Mouse (Mus musculus): ENCODE measurements around the gene Ace3.

The Ace3 gene

DNA sequence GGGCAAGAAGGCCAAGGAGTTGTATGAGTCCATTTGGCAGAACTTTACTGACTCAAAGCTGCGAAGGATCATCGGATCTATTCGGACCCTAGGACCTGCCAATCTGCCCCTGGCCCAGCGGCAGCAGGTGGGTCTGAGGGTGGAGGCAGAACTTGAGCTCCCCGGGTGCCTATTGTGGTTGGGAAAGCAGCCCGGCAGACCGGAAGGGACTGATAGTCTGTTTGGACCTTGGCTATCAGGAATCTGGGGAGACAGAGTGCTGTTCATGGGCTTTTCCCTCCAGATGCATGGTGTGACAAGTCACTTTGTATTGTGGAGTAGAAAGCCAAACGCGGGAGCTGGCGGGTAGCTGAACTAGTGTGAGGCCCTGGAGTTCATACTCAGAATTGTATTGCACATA lies 25.5 kb upstream of the Ace3 start:
- TF ChIP-seq NANOG (IDR thresholded peaks at IDR 0.05; ENCODE audit: borderline replicate concordance, low read length), result no peak
- no peak for TF ChIP-seq POU5F1 (IDR thresholded peaks at IDR 0.05; ENCODE audit: borderline replicate concordance, low read length)
- no peak for TF ChIP-seq CTCF (conservative IDR thresholded peaks at IDR 0.05; ENCODE audit: low read length)
- Histone ChIP-seq H3K4me1 (replicated peaks; ENCODE audit: low read depth, low read length) (peaks cover 32% of the 10 kb centered on the region), H3K9me3 (ENCODE audit: low read length) (no peaks in the 10 kb centered on the region), H3K36me3 (ENCODE audit: insufficient read depth, low read length) (no peaks in the 10 kb centered on the region), H3K27me3 (ENCODE audit: insufficient read depth, low read length) (peaks cover 69% of the 10 kb centered on the region), H3K4me3 (replicated peaks; ENCODE audit: low read length) (0 out of 2 replicates have a peak overlapping the region, but pooled peaks have one; percentile 84)

DNA sequence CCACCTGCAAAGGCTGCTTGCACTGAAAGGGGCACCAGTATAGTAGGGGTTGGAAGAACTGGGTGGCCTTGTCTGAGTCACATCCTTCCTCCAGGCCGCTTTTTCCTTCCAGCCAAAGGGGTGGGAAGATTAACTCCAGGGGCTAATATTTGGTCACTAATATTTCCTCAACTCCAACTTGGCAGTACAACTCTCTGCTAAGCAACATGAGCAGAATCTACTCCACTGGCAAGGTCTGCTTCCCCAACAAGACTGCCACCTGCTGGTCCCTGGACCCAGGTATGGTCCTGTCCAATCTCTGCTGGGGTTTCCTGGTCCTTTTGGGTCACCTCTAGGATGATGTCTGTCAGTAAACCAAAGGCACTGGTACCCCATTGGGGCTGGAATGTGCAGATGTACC lies 25.0 kb upstream of the Ace3 start:
- no peak for TF ChIP-seq POU5F1 (IDR thresholded peaks at IDR 0.05; ENCODE audit: borderline replicate concordance, low read length)
- TF ChIP-seq CTCF (conservative IDR thresholded peaks at IDR 0.05; ENCODE audit: low read length), result peak; percentile 22; the same call in 1 of the 2 replicates
- no peak for TF ChIP-seq NANOG (IDR thresholded peaks at IDR 0.05; ENCODE audit: borderline replicate concordance, low read length)
- Histone ChIP-seq H3K36me3 (ENCODE audit: insufficient read depth, low read length) (no peaks in the 10 kb centered on the region), H3K27me3 (ENCODE audit: insufficient read depth, low read length) (peaks cover 71% of the 10 kb centered on the region), H3K4me3 (replicated peaks; ENCODE audit: low read length) (no peak overlapping the region), H3K4me1 (replicated peaks; ENCODE audit: low read depth, low read length) (peaks cover 34% of the 10 kb centered on the region), H3K9me3 (ENCODE audit: low read length) (no peaks in the 10 kb centered on the region)

DNA sequence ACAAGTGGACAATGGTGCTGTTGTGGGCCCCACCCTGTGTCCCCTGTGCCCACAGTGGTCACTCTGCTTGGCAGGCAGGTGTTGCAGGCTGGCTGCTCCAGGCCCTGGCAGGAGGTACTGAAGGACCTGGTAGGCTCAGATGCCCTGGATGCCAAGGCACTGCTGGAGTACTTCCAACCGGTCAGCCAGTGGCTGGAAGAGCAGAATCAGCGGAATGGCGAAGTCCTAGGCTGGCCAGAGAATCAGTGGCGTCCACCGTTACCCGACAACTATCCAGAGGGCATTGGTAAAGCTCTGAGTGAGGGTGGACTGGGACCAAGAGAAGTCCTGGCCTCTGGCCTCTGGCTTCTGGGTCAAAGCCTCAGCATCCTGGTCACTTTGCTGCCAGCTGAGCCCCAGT lies 19.9 kb upstream of the Ace3 start:
- TF ChIP-seq NANOG (IDR thresholded peaks at IDR 0.05; ENCODE audit: borderline replicate concordance, low read length), result no peak
- TF ChIP-seq POU5F1 (IDR thresholded peaks at IDR 0.05; ENCODE audit: borderline replicate concordance, low read length), result no peak
- H3K36me3 ChIP-seq (ENCODE audit: insufficient read depth, low read length), result no peaks in the 10 kb centered on the region
- H3K9me3 ChIP-seq (ENCODE audit: low read length), result no peaks in the 10 kb centered on the region
- peaks cover 18% of the 10 kb centered on the region for H3K4me1 ChIP-seq (replicated peaks; ENCODE audit: low read depth, low read length)
- H3K4me3 ChIP-seq (replicated peaks; ENCODE audit: low read length), result no peak overlapping the region
- H3K27me3 ChIP-seq (ENCODE audit: insufficient read depth, low read length), result peaks cover 43% of the 10 kb centered on the region

DNA sequence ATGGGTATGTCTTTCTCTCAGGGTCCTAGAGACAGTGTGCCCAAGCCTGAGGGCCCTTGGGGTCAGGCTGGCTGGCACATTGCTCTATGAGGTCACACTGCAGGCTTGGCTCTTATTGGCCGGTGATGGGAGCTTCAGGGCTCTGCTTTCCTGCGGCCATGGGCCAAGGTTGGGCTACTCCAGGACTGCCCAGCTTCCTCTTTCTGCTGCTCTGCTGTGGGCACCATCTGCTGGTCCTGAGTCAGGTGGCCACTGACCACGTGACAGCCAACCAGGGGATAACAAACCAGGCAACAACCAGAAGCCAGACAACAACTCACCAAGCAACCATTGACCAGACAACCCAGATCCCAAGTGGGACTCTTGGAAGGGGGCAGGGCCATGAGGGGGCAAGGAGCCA lies 19.4 kb upstream of the Ace3 start:
- no peaks in the 10 kb centered on the region for H3K36me3 ChIP-seq (ENCODE audit: insufficient read depth, low read length)
- peaks cover 39% of the 10 kb centered on the region for H3K27me3 ChIP-seq (ENCODE audit: insufficient read depth, low read length)
- no peak overlapping the region for H3K4me3 ChIP-seq (replicated peaks; ENCODE audit: low read length)
- H3K4me1 ChIP-seq (replicated peaks; ENCODE audit: low read depth, low read length), result peaks cover 18% of the 10 kb centered on the region
- no peaks in the 10 kb centered on the region for H3K9me3 ChIP-seq (ENCODE audit: low read length)
- TF ChIP-seq NANOG (IDR thresholded peaks at IDR 0.05; ENCODE audit: borderline replicate concordance, low read length), result no peak
- TF ChIP-seq CTCF (conservative IDR thresholded peaks at IDR 0.05; ENCODE audit: low read length), result no peak
- TF ChIP-seq POU5F1 (IDR thresholded peaks at IDR 0.05; ENCODE audit: borderline replicate concordance, low read length), result no peak

DNA sequence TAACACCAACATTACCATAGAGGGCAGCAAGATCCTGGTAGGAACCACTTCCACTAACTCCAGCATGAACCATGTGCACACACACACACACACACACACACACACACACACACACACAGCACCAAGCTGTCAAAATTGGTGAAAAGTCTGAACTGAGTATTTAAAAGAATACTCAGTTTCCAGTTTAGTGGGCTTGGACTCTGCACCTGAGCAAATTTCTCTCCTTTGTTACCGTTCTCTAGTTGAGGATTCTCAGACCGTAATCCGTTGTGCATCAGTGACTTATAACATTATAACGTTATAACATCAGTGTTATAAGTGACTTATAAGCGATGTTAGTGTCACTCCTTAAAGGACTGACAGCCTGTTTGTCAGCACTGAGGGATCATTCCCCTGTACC lies 18.8 kb upstream of the Ace3 start:
- Histone ChIP-seq H3K4me1 (replicated peaks; ENCODE audit: low read depth, low read length) (peaks cover 18% of the 10 kb centered on the region), H3K9me3 (ENCODE audit: low read length) (no peaks in the 10 kb centered on the region), H3K36me3 (ENCODE audit: insufficient read depth, low read length) (no peaks in the 10 kb centered on the region), H3K27me3 (ENCODE audit: insufficient read depth, low read length) (peaks cover 37% of the 10 kb centered on the region), H3K4me3 (replicated peaks; ENCODE audit: low read length) (no peak overlapping the region)
- TF ChIP-seq CTCF (conservative IDR thresholded peaks at IDR 0.05; ENCODE audit: low read length) (no peak), POU5F1 (IDR thresholded peaks at IDR 0.05; ENCODE audit: borderline replicate concordance, low read length) (no peak)

DNA sequence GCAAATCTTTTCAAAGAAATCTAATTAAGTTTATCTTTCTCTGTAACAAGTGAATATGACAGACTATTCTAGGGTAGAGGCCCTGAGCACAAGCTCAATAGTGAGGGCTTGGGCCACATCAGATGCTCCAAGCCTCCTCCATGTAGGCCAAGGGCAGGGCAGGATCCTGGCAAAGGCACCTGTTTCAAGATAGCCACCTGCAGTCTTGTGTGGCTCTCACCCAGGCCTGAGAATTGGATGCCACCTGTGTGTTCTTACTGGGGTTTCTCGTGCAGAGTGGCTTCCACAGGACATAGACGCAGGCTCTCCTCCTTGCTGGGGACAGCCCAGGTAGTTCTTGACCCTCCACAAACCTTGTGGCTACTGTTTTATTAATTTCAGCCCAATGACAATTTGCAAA lies 16.2 kb upstream of the Ace3 start:
- Histone ChIP-seq H3K36me3 (ENCODE audit: insufficient read depth, low read length) (no peaks in the 10 kb centered on the region), H3K27me3 (ENCODE audit: insufficient read depth, low read length) (peaks cover 31% of the 10 kb centered on the region), H3K4me1 (replicated peaks; ENCODE audit: low read depth, low read length) (peaks cover 8% of the 10 kb centered on the region; the same call in 1 of the 2 replicates), H3K4me3 (replicated peaks; ENCODE audit: low read length) (no peak overlapping the region), H3K9me3 (ENCODE audit: low read length) (no peaks in the 10 kb centered on the region)
- TF ChIP-seq CTCF (conservative IDR thresholded peaks at IDR 0.05; ENCODE audit: low read length) (no peak), NANOG (IDR thresholded peaks at IDR 0.05; ENCODE audit: borderline replicate concordance, low read length) (no peak), POU5F1 (IDR thresholded peaks at IDR 0.05; ENCODE audit: borderline replicate concordance, low read length) (no peak)

DNA sequence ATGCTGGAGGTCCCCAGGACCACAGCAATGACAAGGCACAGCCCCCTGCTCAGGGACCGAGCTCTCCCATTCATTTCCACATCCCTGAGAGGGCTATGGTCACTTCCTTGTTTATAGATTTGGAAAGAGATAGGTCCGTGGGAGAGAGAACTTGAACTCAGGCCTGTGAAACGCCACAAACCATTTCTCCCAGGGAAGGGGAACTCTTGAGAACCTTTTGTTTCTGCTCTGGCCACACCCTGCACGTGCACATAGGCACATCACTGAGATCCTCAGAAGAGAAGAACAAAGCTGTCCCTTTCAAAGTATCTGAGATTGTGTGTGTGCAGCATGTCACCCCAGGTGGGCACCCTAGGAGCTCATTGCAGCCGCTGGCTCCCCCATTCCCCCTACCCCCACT lies 15.8 kb upstream of the Ace3 start:
- Histone ChIP-seq H3K4me3 (replicated peaks; ENCODE audit: low read length) (no peak overlapping the region), H3K4me1 (replicated peaks; ENCODE audit: low read depth, low read length) (peaks cover 4% of the 10 kb centered on the region; the same call in 1 of the 2 replicates), H3K36me3 (ENCODE audit: insufficient read depth, low read length) (no peaks in the 10 kb centered on the region), H3K9me3 (ENCODE audit: low read length) (no peaks in the 10 kb centered on the region), H3K27me3 (ENCODE audit: insufficient read depth, low read length) (peaks cover 27% of the 10 kb centered on the region)
- no peak for TF ChIP-seq NANOG (IDR thresholded peaks at IDR 0.05; ENCODE audit: borderline replicate concordance, low read length)

DNA sequence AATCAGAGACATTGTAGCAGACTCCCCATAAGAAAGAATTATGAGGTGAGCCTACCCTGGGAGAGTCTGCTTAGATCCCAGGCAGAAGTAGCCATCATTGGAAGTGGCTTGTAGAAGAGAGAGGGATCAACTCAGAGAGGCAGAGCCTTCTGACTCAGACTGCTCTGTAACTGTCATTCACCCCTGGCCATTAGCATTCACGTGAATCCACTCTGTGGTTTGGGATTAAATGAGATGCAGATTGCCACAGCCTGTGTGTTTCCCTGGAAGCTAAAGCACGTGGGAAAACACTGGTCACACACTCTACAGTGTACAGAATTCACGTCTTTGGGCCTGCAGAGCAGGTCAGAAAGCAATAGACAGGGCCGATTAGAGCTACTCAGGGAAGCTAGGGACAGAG lies 10.0 kb upstream of the Ace3 start:
- no peak for TF ChIP-seq POU5F1 (IDR thresholded peaks at IDR 0.05; ENCODE audit: borderline replicate concordance, low read length)
- no peak for TF ChIP-seq NANOG (IDR thresholded peaks at IDR 0.05; ENCODE audit: borderline replicate concordance, low read length)
- no peak for TF ChIP-seq CTCF (conservative IDR thresholded peaks at IDR 0.05; ENCODE audit: low read length)
- Histone ChIP-seq H3K4me3 (replicated peaks; ENCODE audit: low read length) (no peak overlapping the region), H3K4me1 (replicated peaks; ENCODE audit: low read depth, low read length) (peaks cover 21% of the 10 kb centered on the region)

DNA sequence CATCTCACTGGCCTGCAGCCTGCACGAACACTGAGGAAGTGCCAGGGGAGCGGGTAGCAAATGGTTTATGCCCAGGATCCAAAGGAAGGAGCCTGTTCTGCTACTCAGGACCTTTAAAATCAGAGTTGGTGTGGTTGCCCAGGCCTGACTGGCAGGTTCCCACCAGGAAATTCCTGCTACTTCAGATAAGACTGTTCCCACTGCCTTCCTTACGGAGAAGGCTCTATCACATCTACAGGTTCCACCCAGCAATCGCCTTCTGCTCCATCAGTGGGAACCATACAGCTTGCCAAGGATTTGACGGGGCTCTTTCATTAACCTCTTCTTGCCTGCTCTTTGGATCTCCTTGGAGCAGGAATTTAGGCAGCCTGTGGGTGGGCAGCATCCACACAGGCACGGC lies 7.0 kb upstream of the Ace3 start:
- TF ChIP-seq NANOG (IDR thresholded peaks at IDR 0.05; ENCODE audit: borderline replicate concordance, low read length), result no peak
- no peak for TF ChIP-seq CTCF (conservative IDR thresholded peaks at IDR 0.05; ENCODE audit: low read length)
- TF ChIP-seq POU5F1 (IDR thresholded peaks at IDR 0.05; ENCODE audit: borderline replicate concordance, low read length), result no peak
- no peaks in the 10 kb centered on the region for H3K36me3 ChIP-seq (ENCODE audit: insufficient read depth, low read length)
- H3K4me3 ChIP-seq (replicated peaks; ENCODE audit: low read length), result peak overlapping the region; percentile 43
- H3K9me3 ChIP-seq (ENCODE audit: low read length), result no peaks in the 10 kb centered on the region
- peaks cover 44% of the 10 kb centered on the region for H3K27me3 ChIP-seq (ENCODE audit: insufficient read depth, low read length)
- H3K4me1 ChIP-seq (replicated peaks; ENCODE audit: low read depth, low read length), result peaks cover 23% of the 10 kb centered on the region

More for the DNA sequence above, 10.0 kb upstream of the Ace3 start:
- no peaks in the 10 kb centered on the region for H3K9me3 ChIP-seq (ENCODE audit: low read length)
- H3K36me3 ChIP-seq (ENCODE audit: insufficient read depth, low read length), result no peaks in the 10 kb centered on the region
- H3K27me3 ChIP-seq (ENCODE audit: insufficient read depth, low read length), result peaks cover 44% of the 10 kb centered on the region
